Mouse (Mus musculus) lung, postnatal 4 days (tissue): ENCODE data around the gene Scand1.

Experiments used
- DNase-seq, 2 experiments: peaks; one replicate each; pipeline ENCODE4 v3.0.0; 2021

Scand1 gene

GRCm38 (mm10) chr2:156312297-156312897, at the start of gene Scand1, which contains the start of gene Cnbd2:
Scand1 (minus strand) TSS chr2:156312704.
Cnbd2 (plus strand) TSS chr2:156312299.
- DNase-seq, result peak; percentile 87 to 89

- DNase-seq, result peak; percentile 15 to 57
Observed at GRCm38 (mm10) chr2:156356031-156356430, 43.5 kb upstream of the Scand1 start.

- peak; percentile 48 to 68 for DNase-seq
Observed at GRCm38 (mm10) chr2:156353265-156353692, 40.8 kb upstream of the Scand1 start.

DNA sequence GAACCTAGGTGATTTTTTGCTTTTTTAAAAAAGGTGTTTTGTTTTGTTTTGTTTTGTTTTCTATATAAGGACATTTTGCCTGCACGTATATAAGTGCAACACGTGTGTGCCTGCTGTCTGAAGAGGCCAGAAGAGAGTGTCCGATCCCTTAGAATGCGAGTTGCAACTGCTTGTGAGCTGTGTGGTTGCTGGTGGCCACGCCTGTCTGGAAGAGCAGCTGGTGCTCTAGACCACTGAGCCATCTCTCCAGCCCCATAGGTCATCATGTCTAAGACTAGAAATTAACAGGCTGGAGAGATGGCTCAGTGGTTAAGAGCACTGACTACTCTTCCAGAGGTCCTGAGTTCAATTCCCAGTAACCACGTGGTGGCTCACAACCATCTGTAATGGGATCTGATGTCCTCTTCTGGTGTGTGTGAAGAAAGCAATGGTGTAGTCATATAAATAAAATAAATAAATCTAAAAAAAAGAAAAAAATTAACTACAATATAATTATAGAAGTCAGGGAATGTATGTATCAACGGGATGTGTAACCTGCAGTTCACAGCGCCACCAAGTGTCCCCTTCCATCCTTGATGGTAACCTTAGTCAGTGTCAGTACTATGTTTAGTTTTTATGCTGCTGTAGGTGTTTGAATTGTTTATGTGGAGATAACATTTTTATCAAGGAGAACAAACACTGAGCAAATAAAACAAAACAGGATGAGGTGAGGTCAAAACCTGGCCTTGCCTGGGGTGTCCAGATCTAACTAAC, 40.1 kb upstream of the Scand1 start:
- no peak for DNase-seq

DNA sequence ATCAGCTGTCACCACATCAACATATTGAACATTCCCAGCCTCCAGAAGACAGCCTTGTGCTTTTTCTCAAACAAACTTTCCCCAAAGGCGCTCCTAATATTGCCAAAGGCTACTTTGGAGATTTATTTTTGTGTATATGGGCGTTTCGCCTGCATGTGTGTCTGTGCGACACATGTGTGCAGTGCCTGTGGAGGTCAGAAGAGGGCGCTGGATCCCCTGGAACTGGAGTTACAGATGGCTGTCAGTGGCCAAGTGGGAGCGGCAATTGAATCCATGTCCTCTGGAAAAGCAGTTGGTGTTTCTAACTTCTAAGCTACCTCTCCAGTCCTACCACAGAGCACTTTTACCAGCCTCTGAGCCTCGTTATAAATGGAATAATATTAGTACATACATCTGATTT, 38.7 kb upstream of the Scand1 start:
- DNase-seq, result peak in 1 of 2 experiments; percentile 14

DNA sequence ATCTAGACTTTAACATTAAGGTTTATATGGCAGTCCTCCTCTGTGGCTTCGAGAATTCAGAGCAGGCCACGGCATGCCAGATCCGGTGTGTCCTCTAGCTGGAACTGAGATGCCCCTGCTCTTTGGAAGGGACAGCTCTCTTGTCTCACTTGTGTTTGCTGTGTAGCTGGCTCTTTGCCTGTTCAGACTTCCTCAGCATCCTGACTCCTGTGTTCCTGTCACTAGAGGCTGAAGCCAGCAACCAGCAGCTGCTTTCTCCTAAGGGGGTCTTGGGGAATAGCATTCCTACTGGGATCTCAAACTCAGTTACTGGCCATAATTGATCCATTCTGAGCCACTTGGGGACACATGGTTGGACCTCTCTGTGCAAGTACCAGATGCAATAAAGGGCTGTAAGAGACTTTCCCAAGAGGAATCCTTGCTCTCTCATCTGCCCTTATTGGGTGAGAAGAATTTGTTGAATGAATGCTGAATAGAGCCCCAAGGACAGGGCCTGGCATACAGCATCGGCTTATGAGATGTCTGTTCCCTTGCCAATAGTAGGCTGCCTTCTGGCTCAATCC, 36.9 kb upstream of the Scand1 start:
- no peak for DNase-seq

GRCm38 (mm10) chr2:156348812-156349211, 36.3 kb upstream of the Scand1 start:
- no peak for DNase-seq

DNA sequence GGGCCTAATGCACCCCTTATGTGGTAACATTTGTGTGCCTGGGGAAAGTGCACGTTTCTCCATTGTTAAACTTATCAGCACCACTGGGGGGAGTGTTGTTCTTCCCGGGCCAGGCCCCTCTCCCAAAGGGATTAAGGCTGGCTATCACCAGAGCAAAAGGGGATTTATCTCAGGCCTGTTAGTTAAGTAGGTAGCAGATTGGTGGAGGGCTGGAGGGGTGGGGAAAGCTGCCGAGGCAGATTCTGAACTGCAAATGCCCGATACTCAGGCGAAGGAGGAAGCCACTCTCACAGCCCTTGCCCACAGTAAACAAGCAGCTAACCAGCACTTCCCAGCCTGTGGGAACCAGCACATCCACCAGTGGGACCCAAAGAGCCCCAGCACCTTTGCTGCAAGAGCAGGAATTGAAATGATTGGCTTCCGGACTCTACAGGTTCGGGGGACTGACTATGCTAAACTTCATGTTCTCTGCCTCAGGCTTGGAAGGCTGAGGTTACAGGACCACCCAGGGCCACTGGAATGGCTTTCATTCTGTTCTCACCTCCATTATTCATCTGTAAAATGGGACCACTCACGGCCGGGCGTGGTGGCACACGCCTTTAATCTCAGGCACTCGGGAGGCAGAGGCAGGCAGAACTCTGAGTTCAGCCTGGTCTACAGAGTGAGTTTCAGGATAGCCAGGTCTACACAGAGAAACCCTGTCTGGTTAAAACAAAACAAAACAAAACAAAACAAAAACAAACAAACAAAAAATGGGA, 32.5 kb upstream of the Scand1 start:
- DNase-seq, result peak; percentile 33 to 43

GRCm38 (mm10) chr2:156340078-156340477, 27.6 kb upstream of the Scand1 start:
- no peak for DNase-seq

DNA sequence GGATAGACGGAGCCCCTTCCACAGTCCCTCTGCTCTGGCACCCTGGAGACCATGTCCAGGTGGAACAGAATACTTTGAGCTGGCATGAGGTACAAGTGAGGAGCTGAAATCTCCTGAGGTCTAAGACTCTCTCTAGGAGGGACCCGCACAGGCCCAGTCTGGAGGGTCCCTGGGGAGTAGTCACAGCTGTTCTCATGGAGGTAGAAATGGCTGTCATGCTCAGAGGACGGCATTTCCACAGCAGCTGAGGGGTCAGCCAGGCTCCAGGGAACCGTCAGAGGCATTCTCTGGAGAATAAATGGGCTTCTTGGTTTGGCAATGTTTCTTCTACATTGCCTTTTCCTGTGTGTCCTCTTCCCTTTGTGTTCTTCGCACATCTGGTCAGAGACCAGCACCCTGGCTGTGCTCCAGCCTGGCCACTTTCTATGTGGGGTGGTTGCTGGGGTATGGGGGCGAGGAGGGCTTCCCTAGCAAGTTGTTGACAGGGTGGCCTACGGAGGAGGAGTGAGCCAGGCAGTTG, 19.0 kb upstream of the Scand1 start:
- DNase-seq, result peak in 1 of 2 experiments; percentile 42

DNA sequence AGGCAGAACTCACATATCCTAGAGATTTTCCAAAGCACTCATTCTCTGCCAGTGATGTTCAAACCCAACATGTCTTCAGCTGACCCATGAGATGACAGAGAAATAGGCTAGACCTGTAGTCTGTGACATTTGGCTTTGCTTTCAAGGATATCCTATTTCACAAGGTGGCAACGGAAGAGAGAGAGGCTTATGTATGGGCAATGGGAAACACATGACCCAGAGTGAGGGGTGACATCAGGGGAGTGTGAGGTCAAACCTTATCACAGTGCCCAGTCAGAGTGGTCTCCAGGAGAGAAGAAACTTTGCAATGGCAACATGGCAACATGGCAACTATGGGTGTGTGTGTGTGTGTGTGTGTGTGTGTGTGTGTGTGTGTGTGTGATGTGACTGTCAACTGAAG, 18.2 kb upstream of the Scand1 start:
- no peak for DNase-seq

DNA sequence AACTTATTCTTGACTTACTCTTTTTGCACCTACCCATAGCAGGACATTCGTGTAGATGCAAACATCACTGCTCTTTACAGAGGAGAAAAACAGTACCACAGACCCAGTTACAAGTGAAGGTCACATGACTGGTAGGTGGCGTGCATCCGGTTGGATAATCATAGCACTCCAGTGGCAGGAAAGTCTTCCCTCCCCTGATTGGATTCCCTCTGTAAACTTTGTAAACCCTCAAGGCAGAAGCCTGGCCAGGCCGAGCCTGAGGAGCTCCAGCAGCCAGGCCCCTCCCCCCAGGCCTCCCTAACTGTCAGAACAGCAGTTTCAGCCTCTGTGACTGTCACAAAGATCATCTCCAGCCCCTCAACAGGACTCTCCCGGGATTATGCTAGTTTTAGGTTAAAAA, 12.2 kb upstream of the Scand1 start:
- DNase-seq, result peak; percentile 75 to 86

GRCm38 (mm10) chr2:156324116-156324588, 11.6 kb upstream of the Scand1 start:
- peak; percentile 56 to 58 for DNase-seq

- no peak for DNase-seq
Observed at GRCm38 (mm10) chr2:156321538-156321937, 9.0 kb upstream of the Scand1 start.

DNA sequence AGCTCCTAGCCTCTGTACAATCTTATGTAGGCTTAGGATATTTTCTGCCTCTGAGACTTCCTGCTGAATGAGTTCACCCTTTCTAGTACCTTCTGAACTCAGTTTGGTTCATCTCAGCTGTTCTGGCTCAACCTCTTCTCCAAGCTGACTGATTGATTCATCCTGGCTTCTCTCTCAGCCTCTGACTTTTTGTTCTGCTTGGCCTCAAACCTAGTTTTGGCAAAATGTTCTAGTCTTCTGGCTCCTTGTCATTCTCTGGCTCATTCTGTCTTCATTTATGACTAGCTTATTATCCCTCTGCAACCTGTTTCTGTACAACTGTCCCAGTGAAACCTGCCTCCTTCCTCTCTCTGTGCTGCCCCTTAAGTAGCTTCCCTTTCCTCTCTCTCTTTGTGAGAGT, 6.0 kb upstream of the Scand1 start:
- DNase-seq, result no peak

DNA sequence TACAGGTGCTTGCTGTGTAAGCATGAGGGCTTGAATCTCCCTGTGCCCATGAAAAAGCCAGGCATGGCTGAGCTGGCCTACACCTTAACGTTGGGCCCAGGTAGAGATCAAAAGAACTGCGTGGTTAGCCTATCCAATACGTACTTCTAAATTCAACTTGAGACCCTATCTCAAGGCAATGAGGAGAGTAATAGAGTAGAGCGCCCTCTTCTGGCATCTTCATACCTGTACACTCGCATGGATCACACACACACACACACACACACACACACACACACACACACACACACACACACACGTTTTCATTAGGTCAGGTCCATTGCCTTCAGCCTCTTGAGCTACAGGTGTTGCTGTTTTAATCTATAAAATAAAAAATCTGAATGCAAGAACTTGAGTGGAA, 2.3 kb upstream of the Scand1 start:
- DNase-seq, result no peak

GRCm38 (mm10) chr2:156313153-156313552, 649 bp upstream of the Scand1 start:
- no peak for DNase-seq

DNA sequence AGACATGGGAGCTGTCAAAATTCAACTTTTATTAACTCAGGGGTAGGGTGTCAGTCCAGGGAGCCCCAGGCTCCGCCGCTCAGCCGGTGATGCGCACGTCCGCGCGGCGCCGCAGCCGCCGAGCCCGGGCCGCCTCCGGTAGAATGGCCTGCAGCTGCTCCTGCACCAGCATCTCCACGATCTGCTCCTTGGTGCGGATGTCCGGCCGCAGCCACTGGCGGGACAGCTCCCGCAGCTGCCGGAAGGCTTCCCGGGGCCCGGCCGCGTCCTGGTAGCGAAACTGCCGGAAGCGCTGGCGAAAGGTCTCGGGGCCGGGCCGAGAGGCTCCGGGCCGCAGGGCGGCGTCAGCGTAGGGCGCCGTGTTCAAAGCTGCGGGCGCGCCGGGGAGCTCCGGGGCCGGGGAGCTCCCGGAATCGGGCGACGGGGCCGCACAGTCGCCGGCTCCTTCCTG, 638 bp downstream of the Scand1 start:
- peak; percentile 75 to 84 for DNase-seq

DNA sequence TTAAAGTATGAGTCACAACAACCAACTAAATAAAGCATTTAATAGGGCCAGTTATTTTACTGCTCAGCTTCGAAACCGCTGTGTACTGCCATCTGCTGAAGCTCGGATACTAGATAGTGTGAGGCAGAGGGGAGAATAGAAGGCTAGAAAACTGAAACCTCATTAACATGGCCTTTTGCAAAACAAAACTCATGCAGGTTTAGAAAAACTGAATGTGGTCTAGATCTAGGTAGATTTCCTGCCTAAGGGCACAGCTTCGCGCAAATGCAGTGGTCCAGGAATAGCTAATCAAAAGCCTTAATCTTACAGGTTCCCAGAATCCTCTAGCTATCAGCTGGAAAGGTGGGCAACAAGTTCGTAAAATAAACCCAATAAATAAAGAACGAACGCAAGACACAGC, 1.1 kb downstream of the Scand1 start:
- DNase-seq, result no peak

GRCm38 (mm10) chr2:156310945-156311344, 1.6 kb downstream of the Scand1 start:
- DNase-seq, result no peak

GRCm38 (mm10) chr2:156310455-156310854, 2.0 kb downstream of the Scand1 start:
- no peak for DNase-seq

GRCm38 (mm10) chr2:156309948-156310347, 2.6 kb downstream of the Scand1 start:
- no peak for DNase-seq

DNA sequence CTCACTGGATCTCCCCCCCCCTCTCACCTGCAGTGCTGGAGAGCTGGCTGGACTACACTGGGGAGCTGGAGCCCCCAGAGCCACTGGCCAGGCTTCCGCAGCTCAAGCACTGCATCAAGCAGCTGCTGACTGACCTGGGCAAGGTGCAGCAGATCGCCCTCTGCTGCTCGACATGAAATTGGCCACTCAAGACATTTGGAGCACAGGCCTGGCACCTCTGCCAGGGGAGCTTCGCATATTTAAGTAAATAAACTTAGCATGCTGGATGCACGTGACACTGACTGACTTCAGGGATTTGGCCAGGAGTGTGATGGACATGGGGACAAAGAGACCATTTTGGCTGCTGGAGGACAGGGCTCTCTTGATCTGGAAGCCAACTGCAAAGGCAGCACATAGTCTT, 5.2 kb downstream of the Scand1 start:
- peak in 1 of 2 experiments; percentile 47 for DNase-seq
